Mouse (Mus musculus): ENCODE results near the gene Olfm3. TPM values are rescaled to one million over a fixed set of nuclear protein-coding genes. Genes with fewer than 3 reads are reported as not detected.

The Olfm3 gene
- polyA plus RNA-seq, 1 experiment from 2014 or later, result 25.6 TPM

DNA sequence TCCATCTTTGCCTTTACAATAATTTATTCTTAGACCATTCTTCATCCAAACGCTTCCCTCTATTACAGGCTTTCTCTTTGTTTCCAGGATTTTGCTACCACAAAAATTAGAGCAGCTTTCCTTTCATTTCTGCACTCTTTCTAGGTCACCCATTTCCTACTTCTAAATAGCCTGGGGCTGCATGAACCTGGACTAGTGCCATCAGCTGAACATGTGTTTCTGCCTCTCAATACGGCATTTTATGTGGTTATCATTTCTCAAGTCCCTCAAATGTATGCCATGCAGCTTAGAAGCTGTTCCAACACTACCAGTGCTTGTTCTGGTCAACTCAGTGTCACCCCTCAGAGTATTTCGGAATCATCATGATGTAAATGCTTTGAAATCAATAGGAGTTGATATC, 191.6 kb downstream of the Olfm3 start:
- Histone ChIP-seq H3K36me3 (replicated peaks; ENCODE audit: control insufficient read depth, insufficient read depth) (no peaks in the 10 kb centered on the region), H3K27ac (no peak overlapping the region), H3K4me1 (replicated peaks; ENCODE audit: control insufficient read depth, insufficient read depth, low read length) (no peaks in the 10 kb centered on the region), H3K9ac (no peak overlapping the region), H3K9me3 (ENCODE audit: control insufficient read depth, low read length) (no peaks in the 10 kb centered on the region), H3K4me3 (replicated peaks; ENCODE audit: low read length) (no peak overlapping the region), H3K27me3 (ENCODE audit: control insufficient read depth, insufficient read depth, low read length) (no peaks in the 10 kb centered on the region), H3K4me2 (replicated peaks) (no peak overlapping the region)
- no peak for DNase-seq (ENCODE audit: low spot score)
- 0 out of 2 replicates have a peak, but pooled peaks have one; percentile 27 for ATAC-seq (ENCODE audit: low FRiP score)
- 57% methylated on average over 3 of the region's 3 CpGs for WGBS

GRCm38 (mm10) chr3:115099590-115099989, 195.7 kb downstream of the Olfm3 start:
- 91% methylated on average over 1 of the region's 1 CpGs for WGBS
- Histone ChIP-seq H3K9me3 (ENCODE audit: control insufficient read depth, low read length) (no peaks in the 10 kb centered on the region), H3K27me3 (ENCODE audit: control insufficient read depth, insufficient read depth, low read length) (no peaks in the 10 kb centered on the region), H3K27ac (no peak overlapping the region), H3K4me1 (replicated peaks; ENCODE audit: control insufficient read depth, insufficient read depth, low read length) (0 out of 2 replicates have a peak, but pooled peaks cover 3% of the 10 kb centered on the region), H3K4me3 (replicated peaks; ENCODE audit: low read length) (no peak overlapping the region), H3K36me3 (replicated peaks; ENCODE audit: control insufficient read depth, insufficient read depth) (no peaks in the 10 kb centered on the region), H3K4me2 (replicated peaks) (no peak overlapping the region), H3K9ac (no peak overlapping the region)
- DNase-seq (ENCODE audit: low spot score) (no peak), ATAC-seq (ENCODE audit: low FRiP score) (no peak)

GRCm38 (mm10) chr3:115104155-115104801, 200.4 kb downstream of the Olfm3 start:
- 60% methylated on average over 2 of the region's 2 CpGs for WGBS
- no peak; the same call in 1 of the 2 replicates for ATAC-seq (ENCODE audit: low FRiP score)
- H3K4me1 ChIP-seq (replicated peaks; ENCODE audit: control insufficient read depth, insufficient read depth, low read length), result 0 out of 2 replicates have a peak, but pooled peaks cover 3% of the 10 kb centered on the region
- no peaks in the 10 kb centered on the region for H3K36me3 ChIP-seq (replicated peaks; ENCODE audit: control insufficient read depth, insufficient read depth)
- no peaks in the 10 kb centered on the region for H3K9me3 ChIP-seq (ENCODE audit: control insufficient read depth, low read length)
- no peak overlapping the region for H3K4me2 ChIP-seq (replicated peaks)
- H3K27me3 ChIP-seq (ENCODE audit: control insufficient read depth, insufficient read depth, low read length), result no peaks in the 10 kb centered on the region
- no peak overlapping the region for H3K9ac ChIP-seq
- DNase-seq (ENCODE audit: low spot score), result no peak
- no peak overlapping the region for H3K27ac ChIP-seq
- H3K4me3 ChIP-seq (replicated peaks; ENCODE audit: low read length), result no peak overlapping the region

GRCm38 (mm10) chr3:115104802-115105493, 201.1 kb downstream of the Olfm3 start:
- H3K36me3 ChIP-seq (replicated peaks; ENCODE audit: control insufficient read depth, insufficient read depth), result no peaks in the 10 kb centered on the region
- ATAC-seq (ENCODE audit: low FRiP score) (peak; percentile 48), DNase-seq (ENCODE audit: low spot score) (peak; percentile 37)
- no peaks in the 10 kb centered on the region for H3K9me3 ChIP-seq (ENCODE audit: control insufficient read depth, low read length)
- H3K4me3 ChIP-seq (replicated peaks; ENCODE audit: low read length), result no peak overlapping the region
- H3K27ac ChIP-seq, result no peak overlapping the region
- H3K4me1 ChIP-seq (replicated peaks; ENCODE audit: control insufficient read depth, insufficient read depth, low read length), result 0 out of 2 replicates have a peak, but pooled peaks cover 3% of the 10 kb centered on the region
- H3K27me3 ChIP-seq (ENCODE audit: control insufficient read depth, insufficient read depth, low read length), result no peaks in the 10 kb centered on the region
- no peak overlapping the region for H3K4me2 ChIP-seq (replicated peaks)
- H3K9ac ChIP-seq, result no peak overlapping the region
- WGBS, result 38% methylated on average over 8 of the region's 8 CpGs

DNA sequence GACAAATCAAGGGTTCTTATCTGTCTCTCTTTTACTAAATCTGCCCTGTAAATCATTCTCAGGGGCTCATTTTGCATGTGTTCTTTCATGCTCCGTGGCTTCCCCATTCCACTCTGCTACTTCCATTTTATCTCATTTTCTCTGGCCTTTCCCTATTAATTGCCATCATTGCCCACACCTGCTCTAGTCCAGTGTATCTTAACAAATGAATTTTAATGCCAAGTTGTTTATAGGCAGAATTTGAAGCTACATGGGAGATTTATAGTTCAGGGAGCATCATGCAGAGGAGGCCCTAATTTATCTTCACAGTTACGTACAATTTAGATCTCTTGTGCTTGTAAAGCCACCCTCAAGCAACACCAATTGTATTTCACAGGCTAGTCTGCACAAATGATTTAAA, 241.8 kb downstream of the Olfm3 start:
- Histone ChIP-seq H3K9ac (no peak overlapping the region), H3K27me3 (ENCODE audit: control insufficient read depth, insufficient read depth, low read length) (no peaks in the 10 kb centered on the region), H3K4me2 (replicated peaks) (no peak overlapping the region), H3K4me1 (replicated peaks; ENCODE audit: control insufficient read depth, insufficient read depth, low read length) (no peaks in the 10 kb centered on the region), H3K4me3 (replicated peaks; ENCODE audit: low read length) (no peak overlapping the region), H3K27ac (no peak overlapping the region), H3K36me3 (replicated peaks; ENCODE audit: control insufficient read depth, insufficient read depth) (no peaks in the 10 kb centered on the region), H3K9me3 (ENCODE audit: control insufficient read depth, low read length) (no peaks in the 10 kb centered on the region)
- ATAC-seq (ENCODE audit: low FRiP score), result no peak
- DNase-seq (ENCODE audit: low spot score), result no peak
- 44% methylated on average over 2 of the region's 2 CpGs for WGBS

DNA sequence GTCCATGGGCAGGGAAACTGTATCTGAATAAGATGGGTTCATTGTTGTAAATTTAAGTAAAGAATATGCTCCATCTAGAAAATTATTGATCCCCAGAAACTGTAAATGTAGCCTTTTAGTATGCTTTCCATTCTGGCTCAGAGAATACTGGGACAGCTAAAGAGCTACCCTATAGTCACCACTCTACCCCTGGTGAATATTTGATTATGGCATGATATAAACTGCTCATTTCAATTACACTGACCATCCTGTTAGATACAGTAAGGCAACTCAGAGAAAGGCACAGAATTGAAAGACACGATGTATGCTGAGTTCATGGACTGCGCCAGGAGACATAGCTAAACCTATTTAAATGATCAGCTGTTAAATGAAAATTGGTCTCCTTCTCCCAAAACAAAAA, 242.4 kb downstream of the Olfm3 start:
- no peak overlapping the region for H3K27ac ChIP-seq
- no peaks in the 10 kb centered on the region for H3K4me1 ChIP-seq (replicated peaks; ENCODE audit: control insufficient read depth, insufficient read depth, low read length)
- WGBS, result 79% methylated on average over 2 of the region's 2 CpGs
- H3K4me2 ChIP-seq (replicated peaks), result no peak overlapping the region
- H3K27me3 ChIP-seq (ENCODE audit: control insufficient read depth, insufficient read depth, low read length), result no peaks in the 10 kb centered on the region
- no peak for DNase-seq (ENCODE audit: low spot score)
- H3K4me3 ChIP-seq (replicated peaks; ENCODE audit: low read length), result no peak overlapping the region
- no peak for ATAC-seq (ENCODE audit: low FRiP score)
- no peak overlapping the region for H3K9ac ChIP-seq
- H3K36me3 ChIP-seq (replicated peaks; ENCODE audit: control insufficient read depth, insufficient read depth), result no peaks in the 10 kb centered on the region
- no peaks in the 10 kb centered on the region for H3K9me3 ChIP-seq (ENCODE audit: control insufficient read depth, low read length)

GRCm38 (mm10) chr3:115158903-115159473, 255.1 kb downstream of the Olfm3 start:
- Histone ChIP-seq H3K4me1 (replicated peaks; ENCODE audit: control insufficient read depth, insufficient read depth, low read length) (no peaks in the 10 kb centered on the region), H3K9ac (no peak overlapping the region), H3K4me2 (replicated peaks) (no peak overlapping the region), H3K9me3 (ENCODE audit: control insufficient read depth, low read length) (no peaks in the 10 kb centered on the region), H3K36me3 (replicated peaks; ENCODE audit: control insufficient read depth, insufficient read depth) (no peaks in the 10 kb centered on the region), H3K27ac (no peak overlapping the region), H3K4me3 (replicated peaks; ENCODE audit: low read length) (no peak overlapping the region), H3K27me3 (ENCODE audit: control insufficient read depth, insufficient read depth, low read length) (no peaks in the 10 kb centered on the region)
- DNase-seq (ENCODE audit: low spot score), result no peak
- peak; percentile 64; the same call in 1 of the 2 replicates for ATAC-seq (ENCODE audit: low FRiP score)
- 69% methylated on average over 3 of the region's 3 CpGs for WGBS

DNA sequence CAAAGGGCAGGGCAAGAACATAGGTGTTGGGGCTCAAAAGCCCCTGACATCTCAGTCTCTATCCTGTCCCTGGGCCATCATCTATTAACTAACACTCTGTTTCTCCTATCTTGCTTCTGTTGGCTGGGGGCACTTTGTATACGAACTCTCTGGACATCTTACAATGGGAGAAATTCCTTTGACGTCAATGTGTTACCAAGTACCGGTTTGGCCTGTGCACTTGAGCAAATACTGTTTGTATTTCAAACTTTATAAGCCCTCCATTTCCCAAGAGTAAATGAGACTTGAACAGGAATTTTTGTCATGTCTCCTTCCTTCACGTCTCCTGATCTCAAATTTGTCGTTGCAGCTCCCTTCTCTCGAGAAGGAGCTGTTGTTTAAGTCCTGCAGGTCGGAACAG, 270.7 kb downstream of the Olfm3 start:
- Histone ChIP-seq H3K36me3 (replicated peaks; ENCODE audit: control insufficient read depth, insufficient read depth) (no peaks in the 10 kb centered on the region), H3K27ac (no peak overlapping the region), H3K9me3 (ENCODE audit: control insufficient read depth, low read length) (no peaks in the 10 kb centered on the region), H3K4me1 (replicated peaks; ENCODE audit: control insufficient read depth, insufficient read depth, low read length) (no peaks in the 10 kb centered on the region), H3K4me3 (replicated peaks; ENCODE audit: low read length) (no peak overlapping the region), H3K9ac (no peak overlapping the region), H3K4me2 (replicated peaks) (no peak overlapping the region), H3K27me3 (ENCODE audit: control insufficient read depth, insufficient read depth, low read length) (no peaks in the 10 kb centered on the region)
- WGBS, result 79% methylated on average over 7 of the region's 7 CpGs
- DNase-seq (ENCODE audit: low spot score) (no peak), ATAC-seq (ENCODE audit: low FRiP score) (no peak)
